Mouse (Mus musculus) small intestine, adult 2 months (tissue): ENCODE measurements around the gene Robo1.

ENCODE experiments used
- CTCF ChIP-seq: fragments of 200-500 bp; IDR thresholded peaks from 2 replicates; pipeline ENCODE4 v1.5.1; 2012; ENCODE audit warnings: low read depth, mild to moderate bottlenecking, control low read depth, inconsistent platforms, low read length, moderate library complexity, mixed read lengths; ENCODE audit not compliant: insufficient replicate concordance, insufficient read length; ENCODE audit errors: extremely low read depth
- POLR2A ChIP-seq: fragments of 200-500 bp; IDR thresholded peaks from 2 replicates; pipeline ENCODE4 v1.6.1; 2012; ENCODE audit warnings: low read depth, mild to moderate bottlenecking, control low read depth, inconsistent platforms, low read length, moderate library complexity

DNA sequence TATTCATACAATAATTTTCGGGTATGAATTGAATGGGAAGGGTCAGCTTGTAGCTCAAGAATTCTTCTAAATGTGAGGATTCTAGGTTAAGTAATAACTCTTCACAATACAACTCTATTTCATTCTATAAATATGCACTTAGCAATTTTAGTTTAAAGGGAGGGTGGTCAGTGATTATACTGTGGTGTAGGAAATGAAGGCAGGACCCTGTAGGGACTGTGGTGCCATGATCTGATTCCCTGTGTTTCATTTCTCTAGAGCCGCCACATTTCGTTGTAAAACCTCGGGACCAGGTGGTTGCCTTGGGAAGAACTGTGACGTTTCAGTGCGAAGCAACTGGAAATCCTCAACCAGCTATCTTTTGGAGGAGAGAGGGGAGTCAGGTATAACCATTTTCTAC lies 651.7 kb downstream of the Robo1 start:
- TF ChIP-seq POLR2A (no peak), CTCF (no peak)
